Mouse (Mus musculus) liver, embryonic 15.5 days (tissue): Measurements from ENCODE around the gene Loxl1. TPM values are rescaled to one million over a fixed set of nuclear protein-coding genes. Genes with fewer than 3 reads are reported as not detected.

Experiments
- ATAC-seq: fragments of 200-750 bp; cut with Nextera tagmentation; 2 replicates; pipeline ENCODE4 v1.8.0; 2017; ENCODE audit warnings: moderate number of reproducible peaks, mild to moderate bottlenecking, moderate library complexity; ENCODE audit not compliant: insufficient read depth
- H3K27ac ChIP-seq: fragments of 300-500 bp; sonication (generic); replicated peaks from 2 replicates; pipeline ENCODE4 v1.5.1; 2015; ENCODE audit warnings: mild to moderate bottlenecking, inconsistent platforms
- H3K27me3 ChIP-seq: fragments of 300-500 bp; sonication (generic); 2 replicates; pipeline ENCODE4 v1.6.1; 2015; ENCODE audit warnings: mild to moderate bottlenecking, inconsistent platforms
- H3K36me3 ChIP-seq: fragments of 300-500 bp; sonication (generic); replicated peaks from 2 replicates; pipeline ENCODE4 v1.6.1; 2015; ENCODE audit warnings: moderate library complexity, mild to moderate bottlenecking, inconsistent platforms
- H3K4me1 ChIP-seq: fragments of 300-500 bp; sonication (generic); replicated peaks from 2 replicates; pipeline ENCODE4 v1.6.1; 2015; ENCODE audit warnings: inconsistent platforms
- H3K4me2 ChIP-seq: fragments of 300-500 bp; sonication (generic); 2 replicates; pipeline ENCODE4 v1.6.1; 2015; ENCODE audit warnings: moderate library complexity, mild to moderate bottlenecking, inconsistent platforms
- H3K4me3 ChIP-seq: fragments of 300-500 bp; sonication (generic); replicated peaks from 2 replicates; pipeline ENCODE4 v1.5.1; 2015; ENCODE audit warnings: mild to moderate bottlenecking, inconsistent platforms
- H3K9ac ChIP-seq: fragments of 300-500 bp; sonication (generic); 2 replicates; pipeline ENCODE4 v1.6.1; 2015; ENCODE audit warnings: moderate library complexity, mild to moderate bottlenecking, inconsistent platforms
- H3K9me3 ChIP-seq: fragments of 300-500 bp; sonication (generic); replicated peaks from 2 replicates; pipeline ENCODE4 v1.6.1; 2016; ENCODE audit warnings: inconsistent platforms
- WGBS: fragments of 180-500 bp; shearing (Covaris S2); methylation state at CpG from one replicate; pipeline ENCODE4 v1.1.7; 2015; ENCODE audit warnings: mixed read lengths; ENCODE audit not compliant: insufficient replicate concordance; 5-methylcytosine and 5-hydroxymethylcytosine counted together
- polyA plus RNA-seq: library from polyadenylated mRNA; unstranded; fragments of >200 nt; fragmentation: Nextera tagmentation; extraction: Ambion mirVana; gene quantifications from 2 replicates; pipeline ENCODE4 v1.2.1, GENCODE M21; 2015

The Loxl1 gene
- polyA plus RNA-seq, 1 experiment from 2014 or later: 2.7 TPM

DNA sequence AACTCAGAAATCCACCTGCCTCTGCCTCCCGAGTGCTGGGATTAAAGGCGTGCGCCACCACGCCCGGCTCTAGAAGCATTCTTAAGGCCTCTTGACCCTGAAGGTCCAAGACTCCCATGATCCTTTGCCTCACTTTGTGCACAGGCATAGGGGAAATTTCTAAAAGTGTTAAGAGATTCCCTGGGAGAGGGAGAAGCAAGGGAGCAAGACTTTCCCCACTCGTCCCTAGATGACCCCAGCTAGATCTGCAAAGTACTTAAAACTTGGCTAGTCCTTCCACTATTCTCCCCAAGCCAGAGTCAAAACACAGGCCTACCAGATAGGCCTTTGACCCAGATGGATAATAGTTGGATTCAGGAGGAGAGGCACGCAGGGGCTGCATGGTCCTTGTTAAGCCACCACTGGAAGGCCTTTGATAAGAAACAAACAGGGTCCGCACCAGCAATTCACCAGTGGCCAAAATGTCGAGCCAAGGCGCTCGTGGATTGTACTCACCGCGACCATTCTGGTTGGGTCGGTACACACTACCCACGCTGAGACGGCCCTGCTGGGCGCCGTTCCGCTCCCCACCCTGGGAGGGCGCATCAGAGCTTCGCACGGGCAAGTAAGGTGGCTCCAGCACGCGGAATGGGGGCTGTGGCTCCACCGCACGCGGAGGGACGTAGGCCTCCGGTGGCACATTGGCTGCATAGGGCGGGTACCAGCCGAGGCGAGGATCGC, 1.6 kb downstream of the Loxl1 start:
- WGBS: 59% methylated on average over 33 of the region's 33 CpGs

GRCm38 (mm10) chr9:58310043-58310660, 2.8 kb downstream of the Loxl1 start:
- no peak for ATAC-seq
- Histone ChIP-seq H3K27me3 (peaks cover 45% of the 10 kb centered on the region), H3K36me3 (no peaks in the 10 kb centered on the region), H3K4me1 (peaks cover 11% of the 10 kb centered on the region), H3K27ac (no peak overlapping the region), H3K4me2 (no peak overlapping the region), H3K9ac (no peak overlapping the region), H3K9me3 (no peaks in the 10 kb centered on the region), H3K4me3 (no peak overlapping the region)
- WGBS: 63% methylated on average over 14 of the region's 14 CpGs

More for the DNA sequence above, 1.6 kb downstream of the Loxl1 start:
- Histone ChIP-seq H3K27ac (no peak overlapping the region), H3K36me3 (no peaks in the 10 kb centered on the region), H3K4me1 (peaks cover 11% of the 10 kb centered on the region), H3K4me3 (0 out of 2 replicates have a peak overlapping the region, but pooled peaks have one; percentile 29), H3K9me3 (no peaks in the 10 kb centered on the region), H3K9ac (no peak overlapping the region), H3K4me2 (0 out of 2 replicates have a peak overlapping the region, but pooled peaks have one; percentile 49), H3K27me3 (peaks cover 48% of the 10 kb centered on the region)
- ATAC-seq: no peak

GRCm38 (mm10) chr9:58308395-58308794, 4.6 kb downstream of the Loxl1 start:
- Histone ChIP-seq H3K9me3 (no peaks in the 10 kb centered on the region), H3K27ac (no peak overlapping the region), H3K4me2 (no peak overlapping the region), H3K27me3 (peaks cover 37% of the 10 kb centered on the region), H3K4me3 (no peak overlapping the region), H3K9ac (no peak overlapping the region), H3K4me1 (peaks cover 11% of the 10 kb centered on the region), H3K36me3 (no peaks in the 10 kb centered on the region)
- ATAC-seq: no peak
- WGBS: 40% methylated on average over 6 of the region's 6 CpGs

DNA sequence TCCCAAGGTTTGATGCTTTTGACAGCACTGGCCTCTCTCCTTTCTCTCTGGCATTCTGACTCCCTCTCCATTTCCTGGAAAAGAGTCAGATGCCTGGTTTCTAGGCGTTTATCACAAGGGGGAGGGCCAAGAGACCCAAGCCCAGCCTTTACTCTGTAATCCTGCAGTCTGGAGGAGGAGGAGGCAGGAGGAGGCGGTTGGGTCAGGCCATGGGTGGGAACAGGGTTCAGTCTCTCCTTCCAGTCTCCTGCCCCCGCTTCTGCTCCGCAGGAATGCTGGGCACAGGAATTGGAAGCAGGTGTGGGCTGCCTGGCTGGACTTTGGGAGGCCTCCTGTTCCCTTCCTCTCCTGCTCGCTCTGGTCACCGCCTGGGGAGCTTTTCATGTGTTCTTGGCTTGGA, 7.3 kb downstream of the Loxl1 start:
- no peaks in the 10 kb centered on the region for H3K9me3 ChIP-seq
- H3K36me3 ChIP-seq: no peaks in the 10 kb centered on the region
- H3K4me3 ChIP-seq: no peak overlapping the region
- no peak overlapping the region for H3K4me2 ChIP-seq
- H3K9ac ChIP-seq: no peak overlapping the region
- peaks cover 10% of the 10 kb centered on the region; the same call in 1 of the 2 replicates for H3K27me3 ChIP-seq
- H3K27ac ChIP-seq: no peak overlapping the region
- no peaks in the 10 kb centered on the region for H3K4me1 ChIP-seq
- no peak for ATAC-seq
- WGBS: 19% methylated on average over 6 of the region's 6 CpGs

GRCm38 (mm10) chr9:58303599-58304271, 9.3 kb downstream of the Loxl1 start:
- no peak overlapping the region for H3K4me3 ChIP-seq
- H3K27me3 ChIP-seq: no peaks in the 10 kb centered on the region; the same call in 1 of the 2 replicates
- WGBS: 45% methylated on average over 8 of the region's 8 CpGs
- H3K4me1 ChIP-seq: no peaks in the 10 kb centered on the region
- no peaks in the 10 kb centered on the region for H3K36me3 ChIP-seq
- H3K9ac ChIP-seq: no peak overlapping the region
- ATAC-seq: no peak
- H3K27ac ChIP-seq: no peak overlapping the region
- no peak overlapping the region for H3K4me2 ChIP-seq
- H3K9me3 ChIP-seq: no peaks in the 10 kb centered on the region

DNA sequence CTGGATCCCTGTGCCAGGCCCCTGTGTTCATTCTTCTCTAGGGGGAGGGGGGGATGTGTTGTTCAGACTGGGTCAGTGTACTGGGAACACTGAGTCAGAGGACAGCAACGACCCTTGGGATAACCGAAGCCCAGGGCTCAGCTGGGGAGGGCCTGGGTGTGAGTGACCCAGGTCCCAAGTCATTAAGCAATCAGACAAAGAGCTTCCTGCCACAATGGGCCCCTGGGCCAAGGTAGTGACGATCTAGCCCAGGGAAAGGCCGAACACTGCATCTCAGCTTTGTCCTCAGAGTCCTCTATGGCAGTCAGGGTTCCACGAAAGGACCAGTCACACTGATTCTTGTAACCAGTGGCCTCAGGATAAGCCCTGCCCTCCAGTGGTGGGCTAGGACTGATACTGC, 9.9 kb downstream of the Loxl1 start:
- no peak for ATAC-seq
- Histone ChIP-seq H3K9ac (no peak overlapping the region), H3K36me3 (no peaks in the 10 kb centered on the region), H3K27me3 (no peaks in the 10 kb centered on the region; the same call in 1 of the 2 replicates), H3K4me3 (no peak overlapping the region), H3K4me1 (no peaks in the 10 kb centered on the region), H3K27ac (no peak overlapping the region), H3K9me3 (no peaks in the 10 kb centered on the region), H3K4me2 (no peak overlapping the region)
- WGBS: 37% methylated on average over 5 of the region's 5 CpGs

GRCm38 (mm10) chr9:58299356-58299799, 13.6 kb downstream of the Loxl1 start:
- no peaks in the 10 kb centered on the region for H3K36me3 ChIP-seq
- 67% methylated on average over 2 of the region's 2 CpGs for WGBS
- H3K27me3 ChIP-seq: no peaks in the 10 kb centered on the region; the same call in 1 of the 2 replicates
- H3K4me2 ChIP-seq: no peak overlapping the region
- no peak overlapping the region for H3K27ac ChIP-seq
- no peaks in the 10 kb centered on the region for H3K9me3 ChIP-seq
- H3K4me3 ChIP-seq: no peak overlapping the region
- ATAC-seq: no peak
- H3K4me1 ChIP-seq: peaks cover 9% of the 10 kb centered on the region
- H3K9ac ChIP-seq: no peak overlapping the region

DNA sequence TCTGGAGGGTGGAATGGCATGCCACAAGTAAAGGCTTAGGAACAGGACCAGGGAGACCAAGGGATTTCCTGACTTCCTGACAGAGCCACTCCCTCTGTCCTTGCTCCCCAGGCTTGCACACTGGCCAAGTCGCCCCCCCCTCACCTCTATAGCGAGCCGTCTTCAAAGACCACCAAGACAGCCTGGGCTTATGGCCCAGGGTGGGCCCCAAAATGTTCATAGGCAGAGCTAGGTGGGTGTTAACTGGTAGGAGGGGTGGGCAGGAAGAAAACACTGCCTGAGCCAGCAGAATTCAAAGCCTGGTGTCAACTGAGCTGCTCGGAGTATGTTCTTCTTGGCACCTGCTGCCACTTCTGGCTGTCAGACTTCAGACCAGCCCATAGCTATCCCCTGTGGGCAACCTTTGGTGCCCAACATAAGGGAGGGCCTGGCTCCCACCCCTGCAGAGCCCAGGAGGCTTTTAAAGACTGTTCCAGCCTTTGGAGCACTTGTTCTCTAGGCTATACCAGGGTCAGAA, 15.0 kb downstream of the Loxl1 start:
- H3K9me3 ChIP-seq: no peaks in the 10 kb centered on the region
- peaks cover 4% of the 10 kb centered on the region; the same call in 1 of the 2 replicates for H3K27me3 ChIP-seq
- H3K9ac ChIP-seq: no peak overlapping the region
- WGBS: 62% methylated on average over 4 of the region's 4 CpGs
- H3K4me3 ChIP-seq: no peak overlapping the region
- no peak overlapping the region for H3K27ac ChIP-seq
- no peak overlapping the region for H3K4me2 ChIP-seq
- no peaks in the 10 kb centered on the region for H3K36me3 ChIP-seq
- H3K4me1 ChIP-seq: peaks cover 9% of the 10 kb centered on the region
- ATAC-seq: no peak

- no peak overlapping the region for H3K27ac ChIP-seq
- ATAC-seq: no peak
Observed at GRCm38 (mm10) chr9:58297065-58297464, 15.9 kb downstream of the Loxl1 start.

GRCm38 (mm10) chr9:58295766-58296361, 17.1 kb downstream of the Loxl1 start:
- H3K9ac ChIP-seq: no peak overlapping the region
- H3K4me3 ChIP-seq: no peak overlapping the region
- no peak overlapping the region for H3K4me2 ChIP-seq
- no peaks in the 10 kb centered on the region for H3K9me3 ChIP-seq
- peaks cover 9% of the 10 kb centered on the region for H3K4me1 ChIP-seq
- H3K27me3 ChIP-seq: peaks cover 4% of the 10 kb centered on the region; the same call in 1 of the 2 replicates
- H3K36me3 ChIP-seq: no peaks in the 10 kb centered on the region
- WGBS: 46% methylated on average over 9 of the region's 9 CpGs
- ATAC-seq: no peak
- no peak overlapping the region for H3K27ac ChIP-seq

More at GRCm38 (mm10) chr9:58297065-58297464, 15.9 kb downstream of the Loxl1 start:
- Histone ChIP-seq H3K27me3 (peaks cover 4% of the 10 kb centered on the region; the same call in 1 of the 2 replicates), H3K4me2 (no peak overlapping the region), H3K9me3 (no peaks in the 10 kb centered on the region), H3K9ac (no peak overlapping the region), H3K4me3 (no peak overlapping the region), H3K36me3 (no peaks in the 10 kb centered on the region), H3K4me1 (peaks cover 9% of the 10 kb centered on the region)
- 64% methylated on average over 6 of the region's 6 CpGs for WGBS
